Mouse (Mus musculus): ENCODE measurements around the gene Ak5.
"Not testable (repeated sequence)": the region's sequence is repeated elsewhere in the genome, so short reads cannot be mapped to it uniquely, and the experiment has no call there.

The Ak5 gene

DNA sequence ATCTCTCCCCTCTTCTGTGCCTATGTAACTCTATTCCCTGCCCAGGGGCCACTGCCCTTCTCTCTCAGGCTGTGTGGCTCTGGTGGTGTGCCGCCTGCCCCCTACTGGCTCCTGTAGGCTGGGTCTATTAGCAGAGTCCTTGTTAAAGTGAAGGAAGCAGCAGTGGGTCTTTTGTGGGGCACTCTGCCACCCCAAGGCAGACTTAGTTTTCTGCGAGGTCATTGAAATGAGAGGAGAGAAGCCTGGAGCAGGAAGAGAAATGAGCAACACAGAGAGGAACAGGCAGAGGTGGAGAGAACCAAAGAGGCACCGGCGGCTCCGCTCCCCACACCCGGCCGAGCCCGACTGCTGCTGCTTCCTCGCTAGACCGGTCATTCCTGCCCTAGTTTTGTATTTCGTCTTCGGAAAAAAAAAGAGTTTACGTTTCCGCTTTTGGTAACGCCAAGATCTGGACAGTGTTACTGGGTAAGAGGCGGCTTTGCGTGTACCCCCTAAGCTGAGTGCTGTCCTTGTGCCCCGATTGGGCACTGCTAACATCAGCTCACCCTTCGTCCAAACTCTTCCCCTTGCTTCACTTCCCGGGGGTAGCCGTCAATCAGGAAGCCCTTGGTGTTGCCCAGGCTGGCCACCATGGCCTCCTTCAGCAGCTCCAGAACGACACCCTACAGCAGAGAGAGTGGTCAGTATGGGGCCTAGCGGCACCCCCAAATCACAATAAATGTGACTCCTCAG, 190.2 kb downstream of the Ak5 start:
- DNase-seq (ENCODE audit: low spot score in 2 of 2) = peak; percentile 68 to 82

GRCm38 (mm10) chr3:152475894-152476293, 192.3 kb downstream of the Ak5 start:
- no peak for DNase-seq (ENCODE audit: low spot score in 2 of 2)

DNA sequence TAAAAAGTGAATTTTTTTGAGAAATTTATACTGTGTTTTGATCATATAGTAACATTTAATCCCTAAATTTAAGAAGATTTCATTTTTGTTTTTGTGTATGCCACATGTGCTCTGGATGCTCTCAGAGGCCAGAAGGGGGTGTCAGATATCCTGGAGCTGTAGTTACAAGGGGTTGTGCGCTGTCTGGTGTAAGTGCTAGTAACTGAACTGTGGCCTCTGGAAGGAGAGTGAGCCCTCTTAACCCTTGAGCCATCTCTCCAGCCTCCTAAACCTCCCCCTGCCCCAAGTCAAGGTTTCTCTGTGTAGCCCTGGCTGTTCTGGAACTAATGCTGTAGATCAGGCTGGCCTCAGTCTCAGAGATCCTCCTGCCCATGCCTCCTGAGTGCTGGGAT, 192.9 kb downstream of the Ak5 start:
- DNase-seq (ENCODE audit: low spot score in 2 of 2) = no peak

DNA sequence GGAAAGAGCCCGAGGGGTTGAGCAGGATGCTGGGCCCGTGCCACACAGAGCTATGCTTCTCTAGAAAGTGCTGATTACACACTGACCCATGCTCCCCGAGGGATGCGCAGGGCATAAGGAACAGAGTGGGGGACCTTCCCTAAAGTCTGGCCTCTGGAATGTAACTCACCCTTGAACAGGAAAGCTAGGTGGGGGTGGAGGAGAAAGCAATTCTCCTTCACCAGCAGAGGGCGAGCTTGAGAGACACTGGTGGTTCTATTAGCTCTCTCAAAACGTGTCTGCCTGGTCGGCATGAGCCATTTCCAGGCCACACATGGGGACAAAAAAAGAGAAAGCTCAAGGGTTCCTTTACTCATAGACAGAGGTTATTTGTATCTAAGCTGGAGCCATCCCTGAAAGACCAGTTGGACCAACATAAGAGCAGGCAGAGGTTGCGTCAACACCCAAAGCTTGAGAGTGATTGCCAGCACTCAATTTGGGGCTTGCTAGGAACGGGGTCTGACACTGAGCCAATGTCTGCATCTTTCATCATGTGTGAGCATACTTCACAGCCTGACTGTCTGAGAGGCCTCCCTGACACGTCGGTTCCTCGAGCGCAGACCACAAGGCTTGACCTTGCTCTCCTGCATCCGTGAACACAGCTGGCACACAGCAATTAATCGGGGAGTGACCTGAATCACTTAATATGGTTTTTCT, 193.4 kb downstream of the Ak5 start:
- DNase-seq (ENCODE audit: low spot score in 2 of 2) = peak; percentile 45 to 78

DNA sequence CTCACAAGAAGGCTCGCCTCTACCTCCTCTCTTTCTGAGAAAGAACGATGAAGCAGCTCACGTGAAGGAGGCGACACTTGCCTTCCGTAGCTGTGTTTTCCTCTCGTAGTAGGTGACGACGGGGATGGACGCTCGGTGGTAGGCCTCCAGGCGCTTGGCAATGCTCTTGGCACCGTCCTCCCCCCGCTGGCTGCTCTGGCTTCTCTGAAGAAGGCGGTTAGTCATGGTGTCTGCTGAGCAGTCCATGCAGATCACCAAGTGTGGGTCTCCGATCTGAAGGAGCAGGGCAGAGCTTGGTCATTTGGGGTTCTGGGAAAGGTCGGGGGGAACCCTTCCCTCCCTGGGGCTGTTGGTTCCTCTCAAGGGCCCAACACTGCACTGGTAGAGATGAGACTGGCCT, 195.5 kb downstream of the Ak5 start:
- DNase-seq (ENCODE audit: low spot score in 2 of 2) = no peak

DNA sequence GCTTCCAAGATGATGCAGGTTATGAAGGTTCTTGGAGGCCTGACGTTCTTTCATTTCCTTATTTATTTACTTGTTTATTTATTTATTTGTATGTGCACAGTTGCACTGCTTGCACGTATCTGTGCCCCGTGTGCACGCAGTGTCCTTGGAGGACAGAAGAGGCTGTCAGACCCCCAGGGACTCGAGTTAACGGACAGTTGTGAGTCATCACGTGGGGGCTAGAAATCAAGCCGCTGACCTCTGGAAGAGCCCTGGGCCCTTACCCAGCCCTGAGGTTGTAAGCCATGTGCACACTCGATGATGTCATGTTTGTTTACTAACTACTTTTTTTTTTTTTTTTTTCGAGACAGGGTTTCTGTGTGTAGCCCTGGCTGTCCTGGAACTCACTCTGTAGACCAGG, 197.8 kb downstream of the Ak5 start:
- DNase-seq (ENCODE audit: low spot score in 2 of 2) = no peak

DNA sequence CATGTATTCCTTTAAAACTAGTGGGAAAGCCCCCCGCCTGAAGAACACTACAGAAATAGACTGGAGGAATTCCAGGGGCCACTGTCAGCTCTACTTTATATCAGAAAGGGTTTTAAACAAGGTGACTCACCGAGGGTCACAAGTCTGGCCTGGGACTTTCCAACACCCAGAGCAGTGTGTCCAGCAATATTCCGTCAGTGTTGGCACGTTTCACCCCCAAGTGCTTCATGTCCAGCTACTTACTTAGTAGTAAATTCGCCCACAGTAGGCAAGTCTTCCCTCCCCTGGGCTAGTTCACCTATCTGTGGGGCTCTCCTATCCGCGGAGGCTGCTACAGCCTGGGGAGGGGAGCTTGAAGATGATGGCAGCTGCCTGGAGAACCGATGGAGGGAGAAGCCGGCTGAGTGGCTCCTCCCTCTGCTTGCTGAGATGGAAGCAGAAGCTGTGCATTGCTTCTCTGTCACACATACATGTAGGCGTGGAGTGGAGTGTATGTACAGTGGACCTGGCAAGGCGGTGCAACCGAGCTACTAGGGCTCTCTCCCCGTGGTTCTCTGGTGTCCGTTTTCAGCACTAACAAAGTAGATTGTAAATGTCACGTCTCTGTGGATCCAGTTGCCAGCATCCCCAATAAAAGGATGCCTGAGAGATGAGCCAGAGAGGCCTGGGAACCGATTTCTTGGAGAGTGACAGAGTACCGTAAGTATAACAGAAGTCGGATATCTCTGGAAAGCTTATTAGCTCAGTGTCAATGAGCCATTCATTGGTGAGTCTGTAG, 198.5 kb downstream of the Ak5 start:
- no peak for DNase-seq (ENCODE audit: low spot score in 2 of 2)

DNA sequence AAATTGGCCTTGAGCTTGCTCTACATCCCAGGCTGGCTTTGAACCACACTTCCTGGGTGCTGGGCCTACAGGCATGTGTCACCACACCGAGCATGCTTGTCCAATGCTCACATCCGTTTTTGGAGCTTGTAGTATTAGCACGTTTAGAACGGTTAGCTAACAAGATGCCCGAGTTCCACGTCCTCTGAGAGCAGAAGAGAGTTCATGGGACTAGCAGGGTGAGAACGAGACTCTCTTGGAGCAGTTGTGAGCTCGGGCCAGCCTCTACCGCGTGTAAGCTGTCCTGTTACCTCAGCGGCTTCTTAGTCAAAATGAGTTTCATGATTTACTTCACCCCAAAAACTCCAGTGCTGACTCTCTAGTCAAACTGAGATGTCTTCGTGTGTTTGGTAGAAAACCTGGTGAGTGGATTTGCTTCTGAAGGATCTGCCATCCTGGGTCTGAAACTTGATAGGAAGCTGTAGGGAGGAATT, 199.6 kb downstream of the Ak5 start:
- no peak for DNase-seq (ENCODE audit: low spot score in 2 of 2)

- no peak for DNase-seq (ENCODE audit: low spot score in 2 of 2)
Measured at GRCm38 (mm10) chr3:152468032-152468431, 200.1 kb downstream of the Ak5 start.

DNA sequence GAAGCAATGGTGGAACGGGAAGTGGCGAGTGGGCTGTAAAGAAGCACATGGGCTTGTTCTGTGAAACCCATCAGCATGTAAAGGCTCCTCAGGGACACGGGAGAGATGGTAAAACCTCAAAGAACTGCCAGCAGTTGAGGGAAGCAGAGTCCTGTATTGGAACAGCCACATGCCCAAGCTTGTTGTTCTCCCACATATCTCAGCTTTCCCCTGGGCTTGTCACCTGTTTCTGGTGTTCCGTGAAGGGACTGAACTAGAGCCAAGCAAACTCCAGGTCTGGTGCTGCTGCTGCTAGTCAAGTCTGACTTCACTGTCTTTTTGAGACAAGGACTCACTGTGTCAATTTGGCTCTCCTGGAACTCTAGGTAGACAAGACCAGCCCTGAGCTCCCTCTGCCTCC, 200.8 kb downstream of the Ak5 start:
- no peak for DNase-seq (ENCODE audit: low spot score in 2 of 2)

- DNase-seq (ENCODE audit: low spot score in 2 of 2) = no peak
Measured at GRCm38 (mm10) chr3:152466849-152467248, 201.3 kb downstream of the Ak5 start.

DNA sequence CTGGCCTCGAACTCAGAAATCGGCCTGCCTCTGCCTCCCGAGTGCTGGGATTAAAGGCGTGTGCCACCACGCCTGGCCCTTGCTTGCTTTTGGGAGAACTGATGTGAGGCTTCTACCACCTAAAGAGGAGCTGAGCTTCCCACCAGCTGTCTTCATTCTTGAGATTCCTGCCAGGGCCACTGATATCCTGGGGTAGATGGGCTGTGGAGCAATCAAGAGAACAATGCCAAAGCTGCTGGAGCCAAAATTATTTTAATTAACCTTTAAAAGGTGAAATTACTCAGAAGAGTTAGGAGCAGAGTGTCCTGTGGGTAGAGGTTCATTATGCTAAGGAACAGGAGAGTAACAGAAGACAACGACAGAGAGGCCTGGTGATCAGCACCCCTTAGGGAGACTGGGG, 202.8 kb downstream of the Ak5 start:
- DNase-seq (ENCODE audit: low spot score in 2 of 2) = no peak

DNA sequence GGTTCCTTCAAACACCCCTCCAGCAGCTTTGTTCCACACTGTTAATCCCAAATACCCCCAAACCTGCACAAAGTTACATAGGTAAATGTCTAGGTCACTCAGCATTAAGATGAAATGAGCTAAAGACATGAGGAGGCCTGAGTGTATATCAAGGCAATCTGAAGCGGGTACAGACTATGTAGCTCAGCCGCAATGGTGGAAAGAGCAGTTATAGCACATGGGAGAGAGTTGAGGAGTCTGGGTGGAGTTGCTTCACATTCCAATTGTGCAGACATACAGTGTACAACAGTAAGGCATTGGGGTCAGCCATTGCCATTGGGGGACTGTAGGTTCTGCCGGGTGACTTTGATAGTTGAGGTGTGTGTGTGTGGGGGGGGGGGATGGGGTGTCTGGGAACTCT, 203.7 kb downstream of the Ak5 start:
- DNase-seq (ENCODE audit: low spot score in 2 of 2) = no peak

- no peak for DNase-seq (ENCODE audit: low spot score in 2 of 2)
Measured at GRCm38 (mm10) chr3:152462900-152463299, 205.3 kb downstream of the Ak5 start.

DNA sequence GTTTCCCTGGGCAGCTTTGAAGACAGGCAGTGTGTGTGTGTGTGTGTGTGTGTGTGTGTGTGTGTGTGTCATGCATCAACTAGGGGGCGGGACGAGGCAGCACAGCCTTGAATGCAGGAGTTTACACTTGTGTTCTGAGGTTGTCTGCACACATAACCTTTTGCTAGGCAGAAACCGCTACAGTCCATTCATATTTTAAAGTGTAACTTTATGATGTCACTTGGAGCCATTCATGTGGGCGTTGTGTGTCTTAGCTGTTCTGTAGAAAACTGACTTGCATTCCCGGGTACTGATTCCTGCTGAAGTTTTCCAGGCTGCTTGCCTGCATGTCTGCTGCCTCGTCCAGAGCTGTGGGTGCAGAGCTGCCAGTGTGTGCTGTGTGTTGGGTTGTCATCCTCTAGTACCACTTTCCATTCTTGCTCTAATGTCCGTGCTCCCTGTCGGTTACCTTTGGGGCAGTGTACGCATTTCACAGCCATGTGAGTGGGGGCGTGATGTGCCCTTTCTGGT, 206.1 kb downstream of the Ak5 start:
- no peak for DNase-seq (ENCODE audit: low spot score in 2 of 2)

GRCm38 (mm10) chr3:152460802-152461201, 207.4 kb downstream of the Ak5 start:
- DNase-seq (ENCODE audit: low spot score in 2 of 2) = no peak

GRCm38 (mm10) chr3:152458875-152459274, 209.3 kb downstream of the Ak5 start:
- DNase-seq (ENCODE audit: low spot score in 2 of 2) = not testable (repeated sequence)

GRCm38 (mm10) chr3:152457308-152458035, 210.7 kb downstream of the Ak5 start:
- DNase-seq (ENCODE audit: low spot score in 2 of 2) = no peak

DNA sequence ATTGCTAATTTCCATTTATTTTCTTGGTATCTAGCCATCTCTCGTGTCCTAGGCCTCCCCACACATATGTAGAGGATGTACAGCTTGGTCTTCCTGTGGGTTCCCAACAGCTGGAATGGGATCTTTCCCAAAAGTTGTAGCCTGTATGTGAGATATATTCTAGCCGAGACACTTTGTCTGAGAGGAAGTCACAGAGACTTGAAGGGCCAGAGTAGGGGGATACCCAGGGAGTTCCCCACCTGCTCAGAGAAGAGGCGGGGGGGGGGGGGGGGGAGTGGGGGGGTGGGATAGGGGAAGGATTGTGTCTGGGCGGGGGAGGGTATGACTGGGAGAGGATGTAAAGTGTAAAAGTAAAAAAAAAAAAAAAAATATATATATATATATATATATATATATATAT, 215.0 kb downstream of the Ak5 start:
- DNase-seq (ENCODE audit: low spot score in 2 of 2) = no peak

DNA sequence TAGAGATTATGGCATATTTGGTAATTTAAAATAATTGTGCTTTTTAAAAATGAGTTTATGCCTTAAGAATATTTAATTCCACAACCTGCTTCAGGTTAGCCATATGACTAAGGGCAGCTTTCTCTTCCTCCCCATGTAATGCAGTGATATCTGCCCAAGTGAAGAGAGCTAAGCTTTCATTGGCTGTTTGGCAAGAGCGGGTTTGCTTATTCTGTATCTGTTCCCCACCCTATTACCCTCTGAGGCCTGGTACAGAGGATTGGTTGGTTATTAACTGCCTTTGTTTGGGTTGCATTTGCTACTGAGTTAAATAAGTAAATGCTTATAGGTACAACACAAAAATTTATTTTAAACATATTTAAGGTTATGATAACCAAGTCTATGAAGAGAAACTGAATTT, 221.2 kb downstream of the Ak5 start:
- DNase-seq (ENCODE audit: low spot score in 2 of 2) = no peak

- no peak for DNase-seq (ENCODE audit: low spot score in 2 of 2)
Measured at GRCm38 (mm10) chr3:152444114-152444513, 224.0 kb downstream of the Ak5 start.

GRCm38 (mm10) chr3:152442795-152443194, 225.4 kb downstream of the Ak5 start:
- DNase-seq (ENCODE audit: low spot score in 2 of 2) = no peak

Data from spleen, postnatal 4 days (tissue).